Mouse (Mus musculus) intestine, embryonic 14.5 days (tissue): ENCODE data around the gene Wdr64. TPM values are rescaled to one million over a fixed set of nuclear protein-coding genes. Genes with fewer than 3 reads are reported as not detected.

Source experiments
- ATAC-seq: fragments of 200-750 bp; cut with Nextera tagmentation; replicated peaks from 2 replicates; pipeline ENCODE4 v1.8.0; 2017; ENCODE audit warnings: low read depth, moderate number of reproducible peaks, moderate TSS enrichment, moderate library complexity; ENCODE audit not compliant: low FRiP score, low TSS enrichment
- DNase-seq: peaks from one replicate; pipeline ENCODE4 v3.0.0-alpha.2; 2018; ENCODE audit warnings: low spot score
- H3K27ac ChIP-seq: fragments of 300-500 bp; sonication (generic); 2 replicates; pipeline ENCODE4 v1.5.1; 2014; ENCODE audit warnings: low read depth, mild to moderate bottlenecking, control low read depth
- H3K27me3 ChIP-seq: fragments of 300-500 bp; sonication (generic); replicated peaks from 2 replicates; pipeline ENCODE4 v1.6.1; 2014; ENCODE audit warnings: low read length, control low read depth; ENCODE audit not compliant: control insufficient read depth, insufficient read depth
- H3K36me3 ChIP-seq: fragments of 300-500 bp; sonication (generic); 2 replicates; pipeline ENCODE4 v1.6.1; 2014; ENCODE audit warnings: low read length, control low read depth; ENCODE audit not compliant: control insufficient read depth, insufficient read depth
- H3K4me1 ChIP-seq: fragments of 300-500 bp; sonication (generic); replicated peaks from 2 replicates; pipeline ENCODE4 v1.6.1; 2014; ENCODE audit warnings: low read length, control low read depth, mixed read lengths; ENCODE audit not compliant: control insufficient read depth, insufficient read depth
- H3K4me2 ChIP-seq: fragments of 300-500 bp; sonication (generic); 2 replicates; pipeline ENCODE4 v1.6.1; 2014; ENCODE audit warnings: low read length
- H3K4me3 ChIP-seq: fragments of 300-500 bp; sonication (generic); 2 replicates; pipeline ENCODE4 v1.5.1; 2014; ENCODE audit warnings: low read depth, low read length, control low read depth, mixed read lengths
- H3K9ac ChIP-seq: fragments of 300-500 bp; sonication (generic); 2 replicates; pipeline ENCODE4 v1.6.1; 2014; ENCODE audit warnings: mild to moderate bottlenecking, low read length
- H3K9me3 ChIP-seq: fragments of 300-500 bp; sonication (generic); 2 replicates; pipeline ENCODE4 v1.6.1; 2016; ENCODE audit warnings: low read length, control low read depth; ENCODE audit not compliant: control insufficient read depth
- WGBS: fragments of 180-500 bp; shearing (Covaris S2); extraction: QIAGEN DNeasy Blood & Tissue Kit; methylation state at CpG from one replicate; pipeline ENCODE4 v1.1.7; 2014; 5-methylcytosine and 5-hydroxymethylcytosine counted together
- polyA plus RNA-seq: library from polyadenylated mRNA; unstranded; fragments of >200 nt; fragmentation: Nextera tagmentation; extraction: Ambion mirVana; gene quantifications from 2 replicates; pipeline ENCODE4 v1.2.1, GENCODE M21; 2014

Gene Wdr64
- polyA plus RNA-seq = not detected in 2 replicates

GRCm38 (mm10) chr1:175698293-175698692 lies at the start of gene Wdr64:
Gene Wdr64, plus strand, starts transcription at chr1:175698593.
- DNase-seq (no peak), ATAC-seq (no peak)
- Histone ChIP-seq H3K27ac (no peak within 1 kb of the TSS), H3K4me3 (no peak within 1 kb of the TSS), H3K9ac (no peak within 1 kb of the TSS), H3K4me1 (no peaks in the 10 kb centered on the region), H3K27me3 (no peaks in the 10 kb centered on the region), H3K36me3 (no peaks in the 10 kb centered on the region), H3K4me2 (no peak within 1 kb of the TSS), H3K9me3 (no peaks in the 10 kb centered on the region)
- 63% methylated on average over 1 of the region's 1 CpGs for WGBS

GRCm38 (mm10) chr1:175648615-175649014 lies 49.8 kb upstream of the Wdr64 start:
- 89% methylated on average over 4 of the region's 4 CpGs for WGBS
- Histone ChIP-seq H3K4me2 (no peak overlapping the region), H3K27me3 (no peaks in the 10 kb centered on the region), H3K27ac (no peak overlapping the region), H3K9ac (no peak overlapping the region), H3K36me3 (no peaks in the 10 kb centered on the region), H3K4me3 (no peak overlapping the region), H3K4me1 (no peaks in the 10 kb centered on the region), H3K9me3 (no peaks in the 10 kb centered on the region)
- ATAC-seq = no peak
- DNase-seq = no peak

- H3K4me3 ChIP-seq = no peak overlapping the region
- whole genome bisulfite sequencing = 85% methylated on average over 4 of the region's 4 CpGs
- no peak for DNase-seq
- ATAC-seq = no peak
- H3K4me2 ChIP-seq = no peak overlapping the region
- H3K4me1 ChIP-seq = no peaks in the 10 kb centered on the region
- no peak overlapping the region for H3K9ac ChIP-seq
- H3K27ac ChIP-seq = no peak overlapping the region
- H3K27me3 ChIP-seq = no peaks in the 10 kb centered on the region
- no peaks in the 10 kb centered on the region for H3K36me3 ChIP-seq
- no peaks in the 10 kb centered on the region for H3K9me3 ChIP-seq
Measured at GRCm38 (mm10) chr1:175659900-175660299, 38.5 kb upstream of the Wdr64 start.

- no peaks in the 10 kb centered on the region for H3K4me1 ChIP-seq
- no peaks in the 10 kb centered on the region for H3K36me3 ChIP-seq
- no peaks in the 10 kb centered on the region for H3K27me3 ChIP-seq
- H3K9ac ChIP-seq = no peak overlapping the region
- no peak overlapping the region for H3K4me3 ChIP-seq
- no peak overlapping the region for H3K27ac ChIP-seq
- 74% methylated on average over 5 of the region's 5 CpGs for WGBS
- ATAC-seq (0 out of 2 replicates have a peak, but pooled peaks have one; percentile 63), DNase-seq (no peak)
- no peaks in the 10 kb centered on the region for H3K9me3 ChIP-seq
- no peak overlapping the region for H3K4me2 ChIP-seq
Measured at GRCm38 (mm10) chr1:175668666-175669405, 29.6 kb upstream of the Wdr64 start.

- Histone ChIP-seq H3K27ac (no peak overlapping the region), H3K4me3 (no peak overlapping the region), H3K4me2 (no peak overlapping the region), H3K9me3 (no peaks in the 10 kb centered on the region), H3K4me1 (no peaks in the 10 kb centered on the region), H3K27me3 (no peaks in the 10 kb centered on the region), H3K36me3 (no peaks in the 10 kb centered on the region), H3K9ac (no peak overlapping the region)
- 94% methylated on average over 3 of the region's 3 CpGs for WGBS
- ATAC-seq (no peak), DNase-seq (no peak)
Measured at GRCm38 (mm10) chr1:175669456-175669855, 28.9 kb upstream of the Wdr64 start.

GRCm38 (mm10) chr1:175670042-175670441 lies 28.4 kb upstream of the Wdr64 start:
- no peak for DNase-seq
- H3K9me3 ChIP-seq = no peaks in the 10 kb centered on the region
- H3K27ac ChIP-seq = no peak overlapping the region
- H3K4me3 ChIP-seq = no peak overlapping the region
- WGBS = 85% methylated on average over 7 of the region's 7 CpGs
- H3K36me3 ChIP-seq = no peaks in the 10 kb centered on the region
- H3K4me2 ChIP-seq = no peak overlapping the region
- no peak for ATAC-seq
- H3K9ac ChIP-seq = no peak overlapping the region
- no peaks in the 10 kb centered on the region for H3K27me3 ChIP-seq
- H3K4me1 ChIP-seq = no peaks in the 10 kb centered on the region

GRCm38 (mm10) chr1:175671626-175672025 lies 26.8 kb upstream of the Wdr64 start:
- Histone ChIP-seq H3K36me3 (no peaks in the 10 kb centered on the region), H3K27me3 (no peaks in the 10 kb centered on the region), H3K4me3 (no peak overlapping the region), H3K9ac (no peak overlapping the region), H3K27ac (no peak overlapping the region), H3K9me3 (no peaks in the 10 kb centered on the region), H3K4me2 (no peak overlapping the region), H3K4me1 (no peaks in the 10 kb centered on the region)
- no peak for ATAC-seq
- DNase-seq = no peak
- WGBS = 20% methylated on average over 1 of the region's 1 CpGs

GRCm38 (mm10) chr1:175673563-175674325 lies 24.6 kb upstream of the Wdr64 start:
- 81% methylated on average over 7 of the region's 7 CpGs for WGBS

More at GRCm38 (mm10) chr1:175673563-175674325, 24.6 kb upstream of the Wdr64 start:
- no peak for ATAC-seq
- H3K36me3 ChIP-seq = no peaks in the 10 kb centered on the region
- no peaks in the 10 kb centered on the region for H3K9me3 ChIP-seq
- no peak overlapping the region for H3K4me3 ChIP-seq
- no peak for DNase-seq
- no peak overlapping the region for H3K9ac ChIP-seq
- H3K27me3 ChIP-seq = no peaks in the 10 kb centered on the region
- H3K27ac ChIP-seq = no peak overlapping the region
- no peaks in the 10 kb centered on the region for H3K4me1 ChIP-seq
- H3K4me2 ChIP-seq = no peak overlapping the region
